Mouse (Mus musculus): ENCODE data around the gene Dach1.

- TF ChIP-seq CTCF (IDR thresholded peaks at IDR 0.05; ENCODE audit: low read depth, low read length) (no peak), POLR2A (IDR thresholded peaks at IDR 0.05; ENCODE audit: insufficient read depth, low read length) (no peak)
Observed at GRCm38 (mm10) chr14:98089246-98089645, 80.3 kb downstream of the Dach1 start.

Data from ES-Bruce4 (cell line).